In genomic region chrX:13214275-13214674, GRCm38 (mm10) we compare ENCODE assay signal across 9 mouse cellular contexts.
DNase-seq lines count a peak whose midpoint lies in the region; ATAC-seq lines count a peak whose summit lies in the region.
"Had no signal": no experiment of that assay in that cellular context is flagged by ENCODE, and none has a peak within 500 bp of the region (broad histone marks: within the 10 kb centered on the region; RNA-seq: fewer than 3 reads in every experiment).

No protein-coding gene starts in this region.

- peak; percentile 57 for DNase-seq in CD4-positive, CD25-positive, alpha-beta regulatory T cell, adult 2 months (ENCODE audit: low read depth, low spot score)
- DNase-seq in kidney, postnatal 4 days, result peak; percentile 46 to 69
- no peak for DNase-seq in kidney, adult 11 months
- peak; percentile 77 for DNase-seq in ES-CJ7 (ENCODE audit: low read depth, low spot score)
- no peak for DNase-seq in ovary, postnatal 14 days (ENCODE audit: low spot score)
- no peak for DNase-seq in ovary, postnatal 10 days (ENCODE audit: low spot score)
- DNase-seq: cerebellum, postnatal 36 days had no signal

- ATAC-seq in CD4-positive, CD25-positive, alpha-beta regulatory T cell, adult 4 months, result no peak
- ATAC-seq in neutrophil, adult 5-6 weeks (ENCODE audit: extremely low read depth, insufficient number of reproducible peaks, low FRiP score, poor library complexity, severe bottlenecking), result 0 out of 2 replicates have a peak, but pooled peaks have one; percentile 39

Comparison
In these comparisons a context has a peak if more than half of its experiments do, and no peak if none do; other contexts are left out.
1. DNase-seq: peak in CD4-positive, CD25-positive, alpha-beta regulatory T cell, adult 2 months (single experiment), kidney, postnatal 4 days (2 of 2) and ES-CJ7 (single experiment); none in kidney, adult 11 months (single experiment), ovary, postnatal 14 days (single experiment) and ovary, postnatal 10 days (single experiment).